Mouse (Mus musculus) forebrain, embryonic 14.5 days (tissue): ENCODE data around the gene Ankrd13a. TPM values are rescaled to one million over a fixed set of nuclear protein-coding genes. Genes with fewer than 3 reads are reported as not detected.
A peak's percentile ranks its signal among the peaks of the same experiment; 100 is the strongest.

ENCODE experiments used
- ATAC-seq: fragments of 200-750 bp; cut with Nextera tagmentation; 2 replicates; pipeline ENCODE4 v1.8.0; 2017; ENCODE audit warnings: mild to moderate bottlenecking, moderate library complexity
- DNase-seq: peaks from one replicate; pipeline ENCODE4 v3.0.0-alpha.2; 2015; ENCODE audit warnings: low spot score
- H3K27ac ChIP-seq: fragments of 300-500 bp; sonication (generic); 2 replicates; pipeline ENCODE4 v1.5.1; 2014; ENCODE audit warnings: low read depth, mild to moderate bottlenecking, control low read depth, low read length, moderate library complexity
- H3K27me3 ChIP-seq: fragments of 300-500 bp; sonication (generic); replicated peaks from 2 replicates; pipeline ENCODE4 v1.6.1; 2014; ENCODE audit warnings: low read length, control low read depth, mixed read lengths; ENCODE audit not compliant: control insufficient read depth, insufficient read depth
- H3K36me3 ChIP-seq: fragments of 300-500 bp; sonication (generic); 2 replicates; pipeline ENCODE4 v1.6.1; 2014; ENCODE audit warnings: low read length, control low read depth; ENCODE audit not compliant: control insufficient read depth, insufficient read depth
- H3K4me1 ChIP-seq: fragments of 300-500 bp; sonication (generic); 2 replicates; pipeline ENCODE4 v1.6.1; 2014; ENCODE audit warnings: antibody characterized with exemption, low read length, control low read depth; ENCODE audit not compliant: control insufficient read depth, insufficient read depth
- H3K4me2 ChIP-seq: fragments of 300-500 bp; sonication (generic); 2 replicates; pipeline ENCODE4 v1.6.1; 2014; ENCODE audit warnings: mild to moderate bottlenecking, control low read depth, low read length
- H3K4me3 ChIP-seq: fragments of 300-500 bp; sonication (generic); 2 replicates; pipeline ENCODE4 v1.5.1; 2014; ENCODE audit warnings: low read depth, low read length, control low read depth
- H3K9ac ChIP-seq: fragments of 300-500 bp; sonication (generic); 2 replicates; pipeline ENCODE4 v1.6.1; 2014; ENCODE audit warnings: mild to moderate bottlenecking, low read length, control low read depth, moderate library complexity
- H3K9me3 ChIP-seq: fragments of 300-500 bp; sonication (generic); replicated peaks from 2 replicates; pipeline ENCODE4 v1.6.1; 2016; ENCODE audit warnings: low read length, control low read depth, mixed read lengths; ENCODE audit not compliant: control insufficient read depth
- WGBS: fragments of 180-500 bp; shearing (Covaris S2); extraction: QIAGEN DNeasy Blood & Tissue Kit; methylation state at CpG from one replicate; pipeline ENCODE4 v1.1.7; 2014; 5-methylcytosine and 5-hydroxymethylcytosine counted together
- polyA plus RNA-seq: library from polyadenylated mRNA; unstranded; fragments of >200 nt; fragmentation: Nextera tagmentation; extraction: Ambion mirVana; gene quantifications from 2 replicates; pipeline ENCODE4 v1.2.1, GENCODE M21; 2014

The Ankrd13a gene
- polyA plus RNA-seq, 1 experiment from 2014 or later, result 25.8 TPM

GRCm38 (mm10) chr5:114807893-114808292 is 33.4 kb downstream of the Ankrd13a start:
- WGBS, result 75% methylated on average over 6 of the region's 6 CpGs
- 0 out of 2 replicates have a peak, but pooled peaks cover 9% of the 10 kb centered on the region for H3K4me1 ChIP-seq
- ATAC-seq (no peak), DNase-seq (no peak)
- peaks cover 66% of the 10 kb centered on the region for H3K36me3 ChIP-seq
- H3K9me3 ChIP-seq, result no peaks in the 10 kb centered on the region
- no peaks in the 10 kb centered on the region for H3K27me3 ChIP-seq
- H3K27ac ChIP-seq, result no peak overlapping the region
- H3K4me2 ChIP-seq, result no peak overlapping the region
- H3K9ac ChIP-seq, result no peak overlapping the region
- H3K4me3 ChIP-seq, result no peak overlapping the region

DNA sequence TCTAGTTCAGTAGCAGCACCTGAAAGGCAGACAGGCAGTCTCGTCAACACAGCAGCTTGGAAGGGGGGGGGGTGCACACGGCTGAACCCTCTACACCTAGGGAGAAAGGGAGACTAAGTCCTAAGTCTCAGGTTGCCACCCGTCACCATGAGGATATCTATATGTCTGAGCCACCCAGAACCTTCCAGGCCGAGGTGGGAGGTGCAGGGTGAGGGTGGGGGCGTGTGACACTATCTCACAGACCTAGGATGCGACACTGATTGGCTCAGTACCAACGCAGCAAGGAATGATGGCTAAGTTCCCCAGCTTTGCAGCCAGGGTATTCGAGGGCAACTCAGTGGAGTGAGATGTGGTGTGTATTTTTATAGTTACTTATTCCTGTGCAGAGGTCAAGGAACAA is 33.9 kb downstream of the Ankrd13a start:
- DNase-seq (no peak), ATAC-seq (no peak)
- 85% methylated on average over 8 of the region's 8 CpGs for WGBS
- Histone ChIP-seq H3K27ac (no peak overlapping the region), H3K4me1 (0 out of 2 replicates have a peak, but pooled peaks cover 9% of the 10 kb centered on the region), H3K4me2 (no peak overlapping the region), H3K9ac (no peak overlapping the region), H3K36me3 (peaks cover 61% of the 10 kb centered on the region), H3K9me3 (no peaks in the 10 kb centered on the region), H3K27me3 (no peaks in the 10 kb centered on the region), H3K4me3 (no peak overlapping the region)

DNA sequence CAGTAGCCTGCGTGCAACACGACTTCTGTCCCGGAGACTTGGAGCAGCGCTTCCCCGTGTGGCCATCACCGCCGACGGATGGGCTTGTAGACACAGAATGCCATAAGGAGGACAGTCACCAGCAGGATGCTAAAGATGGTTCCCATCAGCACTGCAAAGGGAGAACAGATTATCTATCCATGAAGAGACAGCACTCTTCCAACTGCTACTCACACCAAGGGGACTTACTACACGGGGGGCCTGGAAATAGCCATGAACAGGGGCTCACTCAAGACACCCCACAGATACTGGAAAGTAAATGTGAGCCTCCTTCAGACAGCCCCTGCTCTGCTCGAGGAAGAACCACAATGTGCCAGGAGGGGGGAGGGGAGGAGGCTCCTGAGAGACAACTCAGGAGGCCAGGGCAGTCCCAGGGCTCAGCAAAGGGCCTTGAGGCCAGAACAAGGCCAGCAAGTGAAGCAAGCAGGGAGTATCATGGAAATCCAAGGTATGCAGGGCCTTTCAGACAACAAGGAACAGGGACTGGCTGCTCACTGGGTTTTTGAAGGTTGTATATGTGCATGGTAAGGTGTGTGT is 34.8 kb downstream of the Ankrd13a start:
- WGBS, result 81% methylated on average over 10 of the region's 10 CpGs
- Histone ChIP-seq H3K27me3 (no peaks in the 10 kb centered on the region), H3K4me1 (0 out of 2 replicates have a peak, but pooled peaks cover 9% of the 10 kb centered on the region), H3K4me2 (no peak overlapping the region), H3K9me3 (no peaks in the 10 kb centered on the region), H3K9ac (no peak overlapping the region), H3K36me3 (peaks cover 52% of the 10 kb centered on the region), H3K4me3 (no peak overlapping the region), H3K27ac (no peak overlapping the region)
- DNase-seq (no peak), ATAC-seq (no peak)

DNA sequence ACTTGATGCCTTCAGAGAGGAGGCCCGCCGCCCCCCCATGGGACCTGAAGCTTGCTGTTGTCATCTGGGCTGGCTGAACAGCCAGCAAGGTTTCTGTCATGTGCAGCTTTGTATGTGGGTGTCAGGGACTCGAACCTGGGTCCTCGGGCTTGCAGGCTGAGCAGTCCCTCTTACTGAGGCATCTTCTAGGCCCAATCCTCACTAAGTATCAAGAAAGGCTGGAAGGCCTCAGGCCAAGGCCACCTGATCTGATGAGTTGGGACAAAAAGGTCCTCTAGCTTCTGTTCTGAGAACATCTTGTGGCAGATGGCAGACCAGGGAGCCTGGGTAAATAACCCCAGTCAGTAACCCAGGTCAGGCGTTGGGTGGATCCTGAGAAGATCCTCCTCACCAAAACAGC is 35.3 kb downstream of the Ankrd13a start:
- 90% methylated on average over 5 of the region's 5 CpGs for WGBS
- H3K4me2 ChIP-seq, result no peak overlapping the region
- H3K27me3 ChIP-seq, result no peaks in the 10 kb centered on the region
- H3K36me3 ChIP-seq, result peaks cover 46% of the 10 kb centered on the region
- no peak for ATAC-seq
- no peak overlapping the region for H3K27ac ChIP-seq
- no peaks in the 10 kb centered on the region for H3K9me3 ChIP-seq
- 0 out of 2 replicates have a peak, but pooled peaks cover 9% of the 10 kb centered on the region for H3K4me1 ChIP-seq
- no peak overlapping the region for H3K9ac ChIP-seq
- no peak overlapping the region for H3K4me3 ChIP-seq
- DNase-seq, result no peak

DNA sequence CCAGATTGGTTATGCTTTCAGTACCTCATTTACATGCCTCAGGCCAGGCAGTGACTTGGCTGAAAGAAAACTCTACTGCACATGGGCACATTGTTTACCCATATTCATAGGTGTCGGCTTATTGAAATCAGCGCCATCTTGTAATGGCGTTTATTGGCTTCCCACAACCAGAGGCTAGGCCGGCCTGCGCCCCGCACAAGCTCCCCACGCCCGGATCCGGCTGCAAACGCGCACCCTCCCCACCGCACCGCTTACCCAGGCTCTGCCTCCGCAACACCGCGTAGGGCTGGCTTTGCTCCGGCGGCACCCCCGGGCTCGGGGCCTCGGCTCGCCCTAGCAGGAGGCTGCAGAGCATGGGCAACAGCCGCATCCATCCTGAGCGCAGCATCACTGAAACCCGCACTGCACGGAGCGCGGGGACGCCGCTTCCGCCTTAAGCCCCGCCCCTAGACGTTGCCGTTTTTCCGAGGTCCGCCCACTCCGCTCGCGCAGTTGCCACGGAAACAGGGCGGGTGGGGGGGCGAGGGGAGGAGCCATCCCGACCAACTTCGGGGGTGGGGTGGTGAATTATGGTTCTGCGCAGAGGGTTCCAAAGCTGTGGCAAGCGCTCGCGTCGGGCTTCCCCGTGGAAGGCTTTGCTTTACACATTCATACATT is 39.2 kb downstream of the Ankrd13a start:
- H3K27ac ChIP-seq, result peak overlapping the region; percentile 97
- DNase-seq (peak; percentile 96), ATAC-seq (peak; percentile 99)
- WGBS, result 1% methylated on average over 50 of the region's 50 CpGs
- H3K4me3 ChIP-seq, result peak overlapping the region; percentile 78
- no peaks in the 10 kb centered on the region for H3K9me3 ChIP-seq
- peaks cover 13% of the 10 kb centered on the region for H3K36me3 ChIP-seq
- peak overlapping the region; percentile 91 for H3K9ac ChIP-seq
- peak overlapping the region; percentile 64 for H3K4me2 ChIP-seq
- H3K27me3 ChIP-seq, result no peaks in the 10 kb centered on the region
- H3K4me1 ChIP-seq, result 0 out of 2 replicates have a peak, but pooled peaks cover 9% of the 10 kb centered on the region

DNA sequence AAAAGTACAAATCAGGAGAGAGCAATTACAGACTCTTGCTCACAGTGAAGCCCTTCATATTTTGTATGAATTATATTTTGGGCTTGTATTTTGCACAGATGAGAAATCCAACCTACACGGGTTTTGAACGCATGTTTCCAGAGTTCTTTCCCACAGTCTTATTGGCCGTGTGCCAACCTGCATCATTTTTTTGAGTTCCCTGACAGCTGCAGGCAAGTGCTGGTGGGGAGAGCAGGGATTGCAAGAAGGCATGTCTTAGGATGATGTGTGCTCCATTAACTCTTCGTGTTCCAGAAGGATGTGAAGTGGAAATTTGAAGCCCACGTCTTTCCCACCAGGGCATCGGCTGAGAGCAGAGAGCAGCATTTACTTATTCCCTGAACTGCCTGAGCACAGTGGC is 42.1 kb downstream of the Ankrd13a start:
- Histone ChIP-seq H3K36me3 (0 out of 2 replicates have a peak, but pooled peaks cover under 1% of the 10 kb centered on the region), H3K27ac (no peak overlapping the region), H3K27me3 (no peaks in the 10 kb centered on the region), H3K9ac (no peak overlapping the region), H3K9me3 (no peaks in the 10 kb centered on the region), H3K4me2 (no peak overlapping the region), H3K4me1 (0 out of 2 replicates have a peak, but pooled peaks cover 9% of the 10 kb centered on the region), H3K4me3 (no peak overlapping the region)
- WGBS, result 63% methylated on average over 6 of the region's 6 CpGs
- DNase-seq, result no peak
- ATAC-seq, result no peak

DNA sequence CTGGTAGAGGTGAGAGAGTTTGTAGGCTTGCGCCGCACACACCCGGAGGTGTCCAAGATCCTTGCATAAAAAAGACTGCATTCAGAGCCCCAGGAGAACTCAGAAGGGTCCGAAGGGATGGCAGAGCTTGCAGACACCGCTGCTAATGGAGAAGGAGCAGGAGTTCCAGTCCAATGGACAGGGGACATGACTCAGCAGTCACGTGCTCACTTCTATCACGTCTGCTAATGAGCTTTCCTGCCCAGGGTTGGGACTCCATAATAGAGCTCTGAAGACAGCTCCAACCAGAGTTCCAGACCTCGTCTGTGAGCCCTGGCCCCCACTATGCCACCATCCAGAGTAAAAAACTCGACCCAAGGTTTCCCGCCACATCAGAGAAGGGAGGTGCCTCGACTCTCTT is 43.6 kb downstream of the Ankrd13a start:
- ATAC-seq (no peak), DNase-seq (no peak)
- no peaks in the 10 kb centered on the region for H3K4me1 ChIP-seq
- H3K4me2 ChIP-seq, result no peak overlapping the region
- H3K36me3 ChIP-seq, result no peaks in the 10 kb centered on the region
- H3K9me3 ChIP-seq, result no peaks in the 10 kb centered on the region
- no peak overlapping the region for H3K27ac ChIP-seq
- WGBS, result 71% methylated on average over 11 of the region's 11 CpGs
- no peak overlapping the region for H3K9ac ChIP-seq
- H3K27me3 ChIP-seq, result no peaks in the 10 kb centered on the region
- H3K4me3 ChIP-seq, result no peak overlapping the region

DNA sequence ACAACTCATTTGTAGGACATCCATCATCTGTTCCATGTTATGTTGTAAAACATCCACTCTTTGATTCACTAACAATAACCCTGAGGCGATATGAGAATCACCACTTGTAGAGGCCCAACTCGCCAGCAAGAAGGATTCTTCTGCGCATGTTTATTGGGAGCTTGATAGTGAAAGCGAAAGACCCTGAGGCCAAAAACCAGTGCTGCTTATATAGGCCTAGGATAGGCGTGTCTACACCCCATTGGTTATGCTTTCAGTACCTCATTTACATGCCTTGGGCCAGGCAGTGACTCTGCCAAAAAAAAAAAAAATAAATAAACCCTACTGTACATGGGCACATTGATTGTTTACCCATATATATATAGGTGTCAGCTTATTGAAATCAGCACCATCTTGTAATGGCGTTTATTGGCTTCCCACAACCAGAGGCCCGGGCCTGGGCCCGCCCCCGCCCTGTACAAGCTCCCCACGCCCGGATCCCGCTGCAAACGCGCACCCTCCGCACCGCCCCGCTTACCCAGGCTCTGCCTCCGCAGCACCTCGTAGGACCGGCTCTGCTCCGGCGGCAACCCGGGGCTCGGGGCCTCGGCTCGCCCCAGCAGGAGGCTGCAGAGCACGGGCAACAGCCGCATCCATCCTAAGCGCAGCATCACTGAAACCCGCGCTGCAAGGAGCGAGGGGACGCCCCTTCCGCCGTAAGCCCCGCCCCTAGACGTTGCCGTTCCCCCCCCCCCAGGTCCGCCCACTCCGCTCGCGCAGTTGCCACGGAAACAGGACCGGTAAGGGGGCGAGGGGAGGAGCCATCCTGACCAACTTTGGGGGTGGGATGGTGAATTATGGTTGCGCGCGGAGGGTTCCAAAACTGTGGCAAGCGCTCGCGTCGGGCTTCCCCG is 48.6 kb downstream of the Ankrd13a start, which contains the start of gene 1500011B03Rik:
TSS of gene 1500011B03Rik (minus strand) at position 673 of the 893 bp plus-strand sequence.
- peak within 1 kb of the TSS; percentile 52 for H3K4me2 ChIP-seq
- H3K9ac ChIP-seq, result peak within 1 kb of the TSS; percentile 81
- no peaks in the 10 kb centered on the region for H3K9me3 ChIP-seq
- ATAC-seq (peak; percentile 92), DNase-seq (peak; percentile 94)
- peak within 1 kb of the TSS; percentile 78 for H3K27ac ChIP-seq
- no peaks in the 10 kb centered on the region for H3K4me1 ChIP-seq
- WGBS, result 8% methylated on average over 53 of the region's 53 CpGs
- no peaks in the 10 kb centered on the region for H3K36me3 ChIP-seq
- no peaks in the 10 kb centered on the region for H3K27me3 ChIP-seq
- peak within 1 kb of the TSS; percentile 65 for H3K4me3 ChIP-seq
